Mouse (Mus musculus) midbrain, embryonic 11.5 days (tissue): ENCODE results near the gene Dhrs1. TPM values are rescaled to one million over a fixed set of nuclear protein-coding genes. Genes with fewer than 3 reads are reported as not detected.
A peak's percentile ranks its signal among the peaks of the same experiment; 100 is the strongest.
"Not testable (repeated sequence)": the region's sequence is repeated elsewhere in the genome, so short reads cannot be mapped to it uniquely, and the experiment has no call there.

ENCODE experiments used
- ATAC-seq: fragments of 200-750 bp; cut with Nextera tagmentation; 2 replicates; pipeline ENCODE4 v1.8.0; 2017; ENCODE audit warnings: moderate TSS enrichment, moderate library complexity; ENCODE audit not compliant: low FRiP score
- DNase-seq: peaks from one replicate; pipeline ENCODE4 v3.0.0; 2015; ENCODE audit warnings: low spot score; ENCODE audit errors: missing footprints
- H3K27ac ChIP-seq: fragments of 300-500 bp; sonication (generic); 2 replicates; pipeline ENCODE4 v1.5.1; 2014; ENCODE audit warnings: low read depth, low read length
- H3K27me3 ChIP-seq: fragments of 300-500 bp; sonication (generic); 2 replicates; pipeline ENCODE4 v1.6.1; 2014; ENCODE audit warnings: mild to moderate bottlenecking, low read length, moderate library complexity, mixed read lengths; ENCODE audit not compliant: control insufficient read depth, insufficient read depth
- H3K36me3 ChIP-seq: fragments of 300-500 bp; sonication (generic); 2 replicates; pipeline ENCODE4 v1.6.1; 2014; ENCODE audit warnings: mild to moderate bottlenecking, low read length, moderate library complexity, mixed read lengths; ENCODE audit not compliant: control insufficient read depth, insufficient read depth
- H3K4me1 ChIP-seq: fragments of 300-500 bp; sonication (generic); 2 replicates; pipeline ENCODE4 v1.6.1; 2014; ENCODE audit warnings: low read length; ENCODE audit not compliant: control insufficient read depth, insufficient read depth
- H3K4me2 ChIP-seq: fragments of 300-500 bp; sonication (generic); 2 replicates; pipeline ENCODE4 v1.6.1; 2014; ENCODE audit warnings: mild to moderate bottlenecking, moderate library complexity
- H3K4me3 ChIP-seq: fragments of 300-500 bp; sonication (generic); 2 replicates; pipeline ENCODE4 v1.5.1; 2014; ENCODE audit warnings: low read depth, low read length
- H3K9ac ChIP-seq: fragments of 300-500 bp; sonication (generic); 2 replicates; pipeline ENCODE4 v1.6.1; 2014; ENCODE audit warnings: low read length
- H3K9me3 ChIP-seq: fragments of 300-500 bp; sonication (generic); 2 replicates; pipeline ENCODE4 v1.6.1; 2016; ENCODE audit warnings: low read length; ENCODE audit not compliant: control insufficient read depth
- WGBS: fragments of 180-500 bp; shearing (Covaris S2); extraction: QIAGEN DNeasy Blood & Tissue Kit; methylation state at CpG from one replicate; pipeline ENCODE4 v1.1.7; 2014; 5-methylcytosine and 5-hydroxymethylcytosine counted together
- polyA plus RNA-seq: library from polyadenylated mRNA; unstranded; fragments of >200 nt; fragmentation: Nextera tagmentation; extraction: Ambion mirVana; gene quantifications from 2 replicates; pipeline ENCODE4 v1.2.1, GENCODE M21; 2014

The Dhrs1 gene
- polyA plus RNA-seq, 1 experiment from 2014 or later, result 69.5 TPM

DNA sequence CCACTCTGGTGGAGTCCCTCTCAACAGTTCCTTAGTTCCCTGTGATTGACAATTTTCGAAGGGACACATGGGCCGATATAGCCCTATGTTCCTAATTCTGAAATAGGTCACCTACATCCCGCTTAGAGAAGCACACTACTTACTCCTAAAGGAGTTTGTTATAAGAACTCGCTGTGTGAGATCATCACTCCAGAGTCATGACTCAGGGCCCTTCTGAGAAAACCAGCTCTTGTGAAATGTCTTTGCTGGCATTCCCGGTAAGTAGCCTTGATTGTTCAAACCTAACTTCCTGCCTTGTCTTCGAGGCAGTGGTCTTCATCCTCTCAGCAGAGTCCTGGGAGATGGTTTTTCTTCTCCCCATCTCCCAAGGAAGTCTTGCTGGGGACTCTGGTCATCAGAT is 23.1 kb upstream of the Dhrs1 start:
- Histone ChIP-seq H3K27ac (no peak overlapping the region), H3K4me3 (no peak overlapping the region), H3K9ac (no peak overlapping the region), H3K9me3 (no peaks in the 10 kb centered on the region), H3K4me1 (peaks cover 7% of the 10 kb centered on the region; the same call in 1 of the 2 replicates), H3K4me2 (no peak overlapping the region), H3K27me3 (peaks cover 31% of the 10 kb centered on the region), H3K36me3 (no peaks in the 10 kb centered on the region)
- no peak for DNase-seq
- ATAC-seq, result 0 out of 2 replicates have a peak, but pooled peaks have one; percentile 7
- WGBS, result 89% methylated on average over 6 of the region's 6 CpGs

DNA sequence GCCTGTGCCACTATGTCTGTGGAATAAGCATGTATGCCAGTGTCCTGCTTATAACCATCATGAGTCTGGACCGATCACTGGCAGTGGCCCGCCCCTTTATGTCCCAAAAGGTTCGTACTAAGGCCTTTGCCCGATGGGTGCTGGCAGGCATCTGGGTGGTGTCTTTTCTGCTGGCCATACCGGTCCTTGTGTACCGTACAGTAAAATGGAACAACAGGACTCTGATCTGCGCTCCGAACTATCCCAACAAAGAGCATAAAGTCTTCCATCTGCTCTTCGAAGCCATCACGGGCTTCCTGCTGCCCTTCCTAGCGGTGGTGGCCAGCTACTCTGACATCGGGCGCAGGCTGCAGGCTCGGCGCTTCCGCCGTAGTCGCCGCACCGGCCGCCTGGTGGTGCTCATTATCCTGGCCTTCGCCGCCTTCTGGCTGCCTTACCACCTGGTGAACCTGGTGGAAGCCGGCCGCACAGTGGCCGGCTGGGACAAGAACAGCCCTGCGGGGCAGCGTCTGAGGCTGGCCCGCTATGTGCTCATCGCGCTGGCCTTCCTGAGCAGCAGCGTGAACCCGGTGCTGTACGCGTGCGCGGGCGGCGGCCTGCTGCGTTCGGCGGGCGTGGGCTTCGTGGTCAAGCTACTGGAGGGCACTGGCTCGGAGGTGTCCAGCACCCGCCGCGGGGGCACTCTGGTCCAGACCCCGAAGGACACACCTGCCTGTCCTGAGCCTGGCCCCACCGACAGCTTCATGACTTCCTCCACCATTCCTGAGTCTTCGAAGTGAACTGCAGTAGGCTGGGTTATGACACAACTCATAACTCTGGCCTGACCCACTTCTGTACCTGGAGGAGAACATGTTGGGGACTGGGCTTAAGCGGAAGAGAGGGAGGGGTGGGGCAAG is 22.3 kb upstream of the Dhrs1 start:
- H3K9me3 ChIP-seq, result no peaks in the 10 kb centered on the region
- ATAC-seq (peak; percentile 69; the same call in 1 of the 2 replicates), DNase-seq (peak; percentile 92)
- H3K36me3 ChIP-seq, result no peaks in the 10 kb centered on the region
- H3K9ac ChIP-seq, result peak overlapping the region; percentile 60
- WGBS, result 12% methylated on average over 52 of the region's 52 CpGs
- H3K27me3 ChIP-seq, result peaks cover 37% of the 10 kb centered on the region
- no peak overlapping the region for H3K27ac ChIP-seq
- peak overlapping the region; percentile 70 for H3K4me2 ChIP-seq
- H3K4me3 ChIP-seq, result peak overlapping the region; percentile 33
- peaks cover 7% of the 10 kb centered on the region; the same call in 1 of the 2 replicates for H3K4me1 ChIP-seq

DNA sequence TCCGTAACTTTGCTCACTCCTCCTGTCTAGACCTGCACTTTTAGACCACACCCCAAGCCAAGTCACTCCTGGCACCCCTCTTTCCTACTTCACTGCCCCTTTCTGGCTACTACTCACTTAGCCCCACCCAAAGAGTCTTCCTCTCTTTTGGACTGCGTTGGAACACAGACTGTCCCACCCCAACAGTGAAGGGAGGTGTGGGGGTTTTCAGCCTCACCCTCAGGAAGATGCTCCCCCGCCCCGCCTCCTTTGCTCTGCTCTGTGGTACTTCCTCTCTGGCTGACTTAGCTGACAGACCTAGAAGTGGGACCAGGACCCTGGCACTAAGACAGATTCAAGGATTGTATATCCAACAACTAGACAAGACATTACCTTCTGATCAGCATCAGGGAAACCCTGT is 20.2 kb upstream of the Dhrs1 start, which contains the start of gene Ltb4r1:
Ltb4r1 (plus strand) TSS at position 267 of the 400 bp plus-strand sequence.
- ATAC-seq, result no peak
- no peak within 1 kb of the TSS for H3K4me2 ChIP-seq
- 77% methylated on average over 4 of the region's 4 CpGs for WGBS
- no peak within 1 kb of the TSS for H3K27ac ChIP-seq
- H3K4me1 ChIP-seq, result peaks cover 15% of the 10 kb centered on the region; the same call in 1 of the 2 replicates
- no peak within 1 kb of the TSS for H3K4me3 ChIP-seq
- H3K9me3 ChIP-seq, result no peaks in the 10 kb centered on the region
- H3K9ac ChIP-seq, result no peak within 1 kb of the TSS
- DNase-seq, result no peak
- H3K27me3 ChIP-seq, result peaks cover 58% of the 10 kb centered on the region
- H3K36me3 ChIP-seq, result no peaks in the 10 kb centered on the region

DNA sequence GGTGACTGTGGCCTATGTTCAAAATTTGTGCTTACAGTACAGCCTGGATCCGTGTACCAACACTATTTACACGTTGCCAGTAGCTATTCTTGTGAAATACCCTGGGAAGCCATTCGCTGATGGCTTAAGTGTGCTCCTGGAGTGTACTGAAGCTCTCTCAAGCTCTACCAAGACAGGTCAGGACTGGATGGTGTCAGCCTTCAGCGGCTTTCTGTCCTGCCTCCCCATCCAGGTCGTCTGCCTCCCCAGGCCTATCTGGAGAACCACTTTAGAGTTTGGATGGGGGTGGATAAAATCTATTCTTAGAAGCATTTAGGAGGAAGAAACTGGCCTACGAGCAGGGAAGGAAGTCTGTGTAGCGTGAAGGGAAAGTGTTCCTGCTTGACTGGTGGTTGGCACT is 17.7 kb upstream of the Dhrs1 start:
- no peak overlapping the region for H3K27ac ChIP-seq
- H3K4me1 ChIP-seq, result peaks cover 15% of the 10 kb centered on the region; the same call in 1 of the 2 replicates
- WGBS, result 65% methylated on average over 7 of the region's 7 CpGs
- no peak overlapping the region for H3K4me2 ChIP-seq
- DNase-seq, result no peak
- ATAC-seq, result no peak
- peaks cover 55% of the 10 kb centered on the region for H3K27me3 ChIP-seq
- H3K4me3 ChIP-seq, result no peak overlapping the region
- H3K9me3 ChIP-seq, result no peaks in the 10 kb centered on the region
- H3K9ac ChIP-seq, result no peak overlapping the region
- no peaks in the 10 kb centered on the region for H3K36me3 ChIP-seq

DNA sequence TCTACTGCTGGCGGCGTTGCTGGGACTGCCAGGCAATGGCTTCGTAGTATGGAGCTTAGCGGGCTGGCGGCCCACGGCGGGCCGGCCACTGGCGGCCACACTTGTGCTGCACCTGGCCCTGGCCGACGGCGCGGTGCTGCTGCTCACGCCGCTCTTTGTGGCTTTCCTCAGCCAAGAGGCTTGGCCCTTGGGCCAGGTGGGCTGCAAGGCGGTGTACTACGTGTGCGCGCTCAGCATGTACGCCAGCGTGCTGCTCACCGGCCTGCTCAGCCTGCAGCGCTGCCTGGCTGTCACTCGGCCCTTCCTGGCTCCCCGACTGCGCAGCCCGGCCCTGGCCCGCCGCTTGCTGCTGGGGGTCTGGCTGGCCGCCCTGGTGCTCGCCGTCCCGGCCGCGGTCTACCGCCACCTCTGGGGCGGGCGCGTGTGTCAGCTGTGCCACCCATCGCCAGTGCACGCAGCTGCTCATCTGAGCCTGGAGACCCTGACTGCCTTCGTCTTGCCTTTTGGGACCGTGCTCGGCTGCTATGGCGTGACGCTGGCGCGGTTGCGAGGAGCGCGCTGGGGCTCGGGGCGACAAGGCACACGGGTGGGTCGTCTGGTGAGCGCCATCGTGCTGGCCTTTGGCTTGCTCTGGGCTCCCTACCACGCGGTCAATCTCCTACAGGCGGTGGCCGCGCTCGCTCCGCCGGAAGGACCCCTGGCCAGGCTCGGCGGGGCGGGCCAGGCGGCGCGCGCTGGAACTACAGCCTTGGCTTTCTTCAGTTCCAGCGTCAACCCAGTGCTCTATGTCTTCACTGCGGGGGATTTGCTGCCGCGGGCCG is 16.7 kb upstream of the Dhrs1 start:
- Histone ChIP-seq H3K9me3 (no peaks in the 10 kb centered on the region), H3K4me1 (peaks cover 7% of the 10 kb centered on the region; the same call in 1 of the 2 replicates), H3K36me3 (no peaks in the 10 kb centered on the region), H3K9ac (peak overlapping the region; percentile 67), H3K4me2 (peak overlapping the region; percentile 88), H3K4me3 (peak overlapping the region; percentile 47), H3K27me3 (peaks cover 47% of the 10 kb centered on the region), H3K27ac (no peak overlapping the region)
- ATAC-seq (peak; percentile 75), DNase-seq (peak; percentile 97)
- under 1% methylated on average over 65 of the region's 77 CpGs for WGBS

DNA sequence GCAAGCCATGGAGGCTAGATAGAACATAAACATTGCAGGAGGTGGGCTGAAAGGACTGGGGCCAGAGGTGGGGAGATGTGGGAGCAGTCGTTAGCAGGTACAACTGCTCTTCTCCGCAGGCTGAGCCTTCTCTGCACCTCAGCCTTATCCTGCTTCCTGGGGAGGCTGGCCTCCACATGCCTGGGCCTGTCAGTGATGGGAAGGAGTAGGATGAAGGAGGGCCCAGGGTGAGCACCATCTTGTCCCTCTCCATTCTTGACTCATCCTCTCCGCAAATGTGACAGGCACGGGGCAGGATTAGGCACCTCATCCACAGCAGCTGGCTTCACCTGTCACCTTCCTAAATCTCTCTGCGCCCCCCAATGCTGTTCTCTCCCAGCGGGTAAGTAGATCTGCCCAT is 15.7 kb upstream of the Dhrs1 start, which contains the start of gene Ltb4r2:
Ltb4r2 (plus strand) TSS at position 266 of the 400 bp plus-strand sequence.
- Histone ChIP-seq H3K4me2 (peak within 1 kb of the TSS; percentile 88), H3K36me3 (no peaks in the 10 kb centered on the region), H3K4me1 (peaks cover 7% of the 10 kb centered on the region; the same call in 1 of the 2 replicates), H3K27me3 (peaks cover 39% of the 10 kb centered on the region), H3K9me3 (no peaks in the 10 kb centered on the region), H3K27ac (no peak within 1 kb of the TSS), H3K9ac (peak within 1 kb of the TSS; percentile 67), H3K4me3 (peak within 1 kb of the TSS; percentile 47)
- ATAC-seq (no peak), DNase-seq (no peak)
- 72% methylated on average over 6 of the region's 6 CpGs for WGBS

DNA sequence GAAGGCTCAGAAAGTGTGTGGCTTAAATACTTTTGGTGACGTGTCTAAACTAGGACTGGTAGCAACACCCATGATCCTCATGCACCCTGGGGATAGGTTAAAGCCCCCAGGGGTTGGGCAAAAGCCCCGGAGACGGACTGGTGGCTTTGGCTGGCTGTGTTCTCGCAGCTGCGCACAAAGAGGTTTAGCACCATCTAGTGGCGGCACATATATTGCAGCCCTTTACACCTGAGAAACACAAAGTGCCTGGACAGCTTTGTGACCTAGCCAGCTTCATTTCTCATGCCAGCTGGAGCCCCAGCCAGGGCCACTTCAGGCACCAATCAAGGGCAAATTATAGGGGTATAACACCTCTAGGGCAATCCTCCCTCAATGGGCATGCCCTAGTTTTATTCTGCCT is 14.7 kb upstream of the Dhrs1 start:
- not testable (repeated sequence) for H3K36me3 ChIP-seq, H3K9ac ChIP-seq, H3K4me1 ChIP-seq, H3K27ac ChIP-seq, H3K9me3 ChIP-seq, H3K4me3 ChIP-seq
- peaks cover 38% of the 10 kb centered on the region for H3K27me3 ChIP-seq
- ATAC-seq (peak; percentile 38; the same call in 1 of the 2 replicates), DNase-seq (peak; percentile 98)
- peak overlapping the region; percentile 15; the same call in 1 of the 2 replicates for H3K4me2 ChIP-seq
- 3% methylated on average over 6 of the region's 6 CpGs for WGBS

DNA sequence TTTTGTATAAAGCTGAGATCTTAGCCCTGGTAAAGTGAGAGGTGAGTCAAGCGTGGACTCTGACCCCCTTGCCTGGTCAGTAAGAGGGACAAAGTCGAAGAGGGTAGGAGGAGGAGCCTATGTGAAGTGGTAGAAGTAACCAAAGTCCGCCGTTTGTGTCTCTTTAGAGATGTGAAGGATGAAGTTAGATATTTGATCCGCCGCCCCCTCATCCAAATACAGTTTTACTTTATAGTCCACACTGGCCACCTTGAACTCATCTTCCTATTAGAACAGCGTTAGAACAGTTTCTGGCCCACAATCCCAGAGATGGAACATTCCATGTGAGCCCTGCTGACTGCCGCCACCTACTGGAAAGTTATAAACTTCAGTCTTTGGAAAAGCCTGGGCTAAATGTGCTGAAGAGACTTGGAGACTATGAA is 12.9 kb upstream of the Dhrs1 start, which contains the start of gene Cideb:
Cideb (minus strand) TSS at position 96 of the 422 bp plus-strand sequence.
- Histone ChIP-seq H3K4me1 (peaks cover 7% of the 10 kb centered on the region; the same call in 1 of the 2 replicates), H3K4me3 (no peak within 1 kb of the TSS), H3K9ac (no peak within 1 kb of the TSS), H3K36me3 (peaks cover 7% of the 10 kb centered on the region), H3K27me3 (peaks cover 29% of the 10 kb centered on the region), H3K9me3 (no peaks in the 10 kb centered on the region), H3K4me2 (no peak within 1 kb of the TSS), H3K27ac (no peak within 1 kb of the TSS)
- WGBS, result 21% methylated on average over 8 of the region's 8 CpGs
- ATAC-seq (no peak), DNase-seq (peak; percentile 93)
